Mouse (Mus musculus) limb, embryonic 13.5 days (tissue): ENCODE results near the gene Prkcd. TPM values are rescaled to one million over a fixed set of nuclear protein-coding genes. Genes with fewer than 3 reads are reported as not detected.
A peak's percentile ranks its signal among the peaks of the same experiment; 100 is the strongest.

ENCODE experiments used
- ATAC-seq: fragments of 200-750 bp; cut with Nextera tagmentation; 2 replicates; pipeline ENCODE4 v1.8.0; 2017; ENCODE audit warnings: low read depth, moderate number of reproducible peaks, moderate TSS enrichment; ENCODE audit not compliant: low FRiP score
- H3K27ac ChIP-seq: fragments of 300-500 bp; sonication (generic); 2 replicates; pipeline ENCODE4 v1.5.1; 2015; ENCODE audit warnings: inconsistent platforms, mild to moderate bottlenecking, moderate library complexity
- H3K27me3 ChIP-seq: fragments of 300-500 bp; sonication (generic); 2 replicates; pipeline ENCODE4 v1.6.1; 2015; ENCODE audit warnings: mild to moderate bottlenecking, inconsistent platforms
- H3K36me3 ChIP-seq: fragments of 300-500 bp; sonication (generic); 2 replicates; pipeline ENCODE4 v1.6.1; 2015; ENCODE audit warnings: inconsistent platforms, mild to moderate bottlenecking, moderate library complexity
- H3K4me1 ChIP-seq: fragments of 300-500 bp; sonication (generic); 2 replicates; pipeline ENCODE4 v1.6.1; 2015; ENCODE audit warnings: inconsistent platforms
- H3K4me2 ChIP-seq: fragments of 300-500 bp; sonication (generic); replicated peaks from 2 replicates; pipeline ENCODE4 v1.6.1; 2015; ENCODE audit warnings: inconsistent platforms, mild to moderate bottlenecking, moderate library complexity
- H3K4me3 ChIP-seq: fragments of 300-500 bp; sonication (generic); 2 replicates; pipeline ENCODE4 v1.5.1; 2015; ENCODE audit warnings: moderate library complexity, mild to moderate bottlenecking, inconsistent platforms
- H3K9ac ChIP-seq: fragments of 300-500 bp; sonication (generic); 2 replicates; pipeline ENCODE4 v1.6.1; 2015; ENCODE audit warnings: mild to moderate bottlenecking, inconsistent platforms
- H3K9me3 ChIP-seq: fragments of 300-500 bp; sonication (generic); 2 replicates; pipeline ENCODE4 v1.6.1; 2016; ENCODE audit warnings: inconsistent platforms
- WGBS: fragments of 180-500 bp; shearing (Covaris S2); methylation state at CpG from one replicate; pipeline ENCODE4 v1.1.7; 2015; 5-methylcytosine and 5-hydroxymethylcytosine counted together
- polyA plus RNA-seq: library from polyadenylated mRNA; unstranded; fragments of >200 nt; fragmentation: Nextera tagmentation; extraction: Ambion mirVana; gene quantifications from 2 replicates; pipeline ENCODE4 v1.2.1, GENCODE M21; 2015

Prkcd gene
- polyA plus RNA-seq, 1 experiment from 2014 or later: 58.5 TPM

- H3K4me1 ChIP-seq: peaks cover 31% of the 10 kb centered on the region
- H3K9ac ChIP-seq: peak overlapping the region; percentile 26; the same call in 1 of the 2 replicates
- peak overlapping the region; percentile 2; the same call in 1 of the 2 replicates for H3K4me2 ChIP-seq
- H3K9me3 ChIP-seq: no peaks in the 10 kb centered on the region
- H3K27me3 ChIP-seq: no peaks in the 10 kb centered on the region
- no peak overlapping the region for H3K4me3 ChIP-seq
- ATAC-seq: peak; percentile 63
- 54% methylated on average over 7 of the region's 7 CpGs for WGBS
- peaks cover 43% of the 10 kb centered on the region for H3K36me3 ChIP-seq
- peak overlapping the region; percentile 85 for H3K27ac ChIP-seq
Observed at GRCm38 (mm10) chr14:30594092-30594695, 31.8 kb downstream of the Prkcd start.

DNA sequence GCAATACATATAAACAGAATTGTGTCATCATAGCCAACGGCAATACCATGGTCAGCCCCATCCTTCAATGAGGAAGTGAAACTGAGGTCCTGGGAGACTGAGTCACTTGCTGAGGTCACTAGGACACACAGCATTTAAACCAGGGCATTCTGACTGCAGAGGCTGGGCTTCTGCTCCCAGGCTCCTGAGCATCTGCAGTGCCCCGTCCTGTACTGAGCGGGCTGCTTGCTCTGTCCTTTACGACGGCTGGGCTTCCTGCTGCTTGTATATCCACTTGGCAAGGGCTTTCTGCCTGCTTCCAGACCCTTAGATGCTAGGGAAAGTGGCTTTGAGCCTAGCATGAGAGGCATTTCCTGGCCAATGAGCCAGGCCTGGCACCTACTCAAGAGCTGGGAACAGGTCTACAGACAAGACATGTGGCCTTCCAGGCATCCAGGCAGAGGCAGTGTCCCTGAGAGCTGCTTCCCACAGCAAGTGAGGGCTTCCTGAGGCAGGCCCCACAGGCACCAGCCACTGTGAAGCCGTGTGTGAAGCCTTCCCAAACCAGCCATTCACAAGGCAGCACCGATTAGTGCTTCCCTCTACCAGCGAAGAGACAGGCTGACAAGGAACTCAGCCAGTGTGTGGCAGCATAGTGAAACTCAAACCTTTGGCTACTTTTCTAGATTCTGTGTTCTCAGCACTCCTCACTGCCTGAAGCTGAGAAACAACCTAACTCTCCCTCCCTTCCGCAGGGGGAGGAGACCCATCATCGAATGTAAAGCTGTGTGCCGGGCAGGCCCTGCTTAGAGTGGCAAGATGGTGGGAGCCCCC lies 32.5 kb downstream of the Prkcd start:
- Histone ChIP-seq H3K4me3 (no peak overlapping the region), H3K4me1 (peaks cover 31% of the 10 kb centered on the region), H3K36me3 (peaks cover 36% of the 10 kb centered on the region), H3K27me3 (no peaks in the 10 kb centered on the region), H3K9ac (0 out of 2 replicates have a peak overlapping the region, but pooled peaks have one; percentile 25), H3K4me2 (peak overlapping the region; percentile 1; the same call in 1 of the 2 replicates), H3K27ac (peak overlapping the region; percentile 85), H3K9me3 (no peaks in the 10 kb centered on the region)
- ATAC-seq: peak; percentile 68
- 37% methylated on average over 11 of the region's 11 CpGs for WGBS

GRCm38 (mm10) chr14:30591417-30591816 lies 34.6 kb downstream of the Prkcd start:
- peaks cover 43% of the 10 kb centered on the region for H3K4me1 ChIP-seq
- no peak for ATAC-seq

GRCm38 (mm10) chr14:30590918-30591317 lies 35.1 kb downstream of the Prkcd start:
- Histone ChIP-seq H3K36me3 (peaks cover 11% of the 10 kb centered on the region), H3K4me3 (no peak overlapping the region), H3K4me1 (peaks cover 45% of the 10 kb centered on the region), H3K9me3 (no peaks in the 10 kb centered on the region), H3K9ac (no peak overlapping the region), H3K4me2 (no peak overlapping the region), H3K27ac (no peak overlapping the region), H3K27me3 (no peaks in the 10 kb centered on the region)
- no peak for ATAC-seq
- WGBS: 63% methylated on average over 7 of the region's 7 CpGs

More at GRCm38 (mm10) chr14:30591417-30591816, 34.6 kb downstream of the Prkcd start:
- H3K4me3 ChIP-seq: no peak overlapping the region
- no peak overlapping the region for H3K27ac ChIP-seq
- H3K27me3 ChIP-seq: no peaks in the 10 kb centered on the region
- no peaks in the 10 kb centered on the region for H3K9me3 ChIP-seq
- peaks cover 16% of the 10 kb centered on the region for H3K36me3 ChIP-seq
- 12% methylated on average over 6 of the region's 6 CpGs for WGBS
- H3K9ac ChIP-seq: no peak overlapping the region; the same call in 1 of the 2 replicates
- H3K4me2 ChIP-seq: no peak overlapping the region

- H3K9ac ChIP-seq: no peak overlapping the region
- WGBS: 82% methylated on average over 11 of the region's 11 CpGs
- peaks cover 44% of the 10 kb centered on the region for H3K4me1 ChIP-seq
- no peaks in the 10 kb centered on the region for H3K9me3 ChIP-seq
- H3K4me3 ChIP-seq: no peak overlapping the region
- H3K36me3 ChIP-seq: peaks cover 6% of the 10 kb centered on the region
- ATAC-seq: no peak
- no peak overlapping the region for H3K4me2 ChIP-seq
- no peaks in the 10 kb centered on the region for H3K27me3 ChIP-seq
- H3K27ac ChIP-seq: no peak overlapping the region
Observed at GRCm38 (mm10) chr14:30590041-30590645, 35.9 kb downstream of the Prkcd start.

DNA sequence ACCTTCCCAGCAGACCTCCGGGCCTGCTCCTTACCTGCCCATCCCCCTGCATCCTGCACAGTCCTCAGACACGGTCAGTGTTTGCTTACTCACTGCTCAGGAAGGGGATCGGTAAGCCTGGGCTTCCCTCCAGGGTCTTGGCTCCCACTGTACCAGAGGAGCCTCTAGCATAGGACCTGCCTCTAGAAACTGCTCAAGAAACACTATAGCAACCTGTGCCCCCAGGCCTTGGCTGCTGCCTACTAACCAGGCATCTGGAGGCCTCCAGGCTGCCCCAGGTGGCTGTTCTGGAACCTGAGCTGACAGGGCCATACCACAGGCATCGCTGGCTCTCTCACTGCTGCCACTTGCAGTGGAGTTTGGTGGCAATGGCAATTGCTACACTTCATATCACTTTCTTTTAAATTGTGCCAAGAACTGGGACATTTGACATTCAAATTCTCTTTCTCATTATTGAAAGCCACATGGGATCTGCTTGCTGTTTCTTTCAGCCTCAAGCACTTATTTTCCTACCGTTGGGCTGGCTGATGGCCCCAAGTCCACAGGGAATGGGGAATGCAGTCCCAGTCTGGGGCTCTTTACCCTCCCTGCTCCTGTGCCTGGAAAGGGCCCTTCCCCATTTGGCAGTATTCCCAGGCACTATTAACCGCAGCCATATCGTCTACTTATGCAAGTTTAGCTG lies 39.1 kb downstream of the Prkcd start:
- Histone ChIP-seq H3K4me2 (no peak overlapping the region), H3K9me3 (no peaks in the 10 kb centered on the region), H3K27me3 (no peaks in the 10 kb centered on the region), H3K4me1 (peaks cover 31% of the 10 kb centered on the region), H3K36me3 (no peaks in the 10 kb centered on the region), H3K4me3 (no peak overlapping the region), H3K9ac (no peak overlapping the region), H3K27ac (peak overlapping the region; percentile 63; the same call in 1 of the 2 replicates)
- WGBS: 37% methylated on average over 7 of the region's 7 CpGs
- peak; percentile 57; the same call in 1 of the 2 replicates for ATAC-seq

DNA sequence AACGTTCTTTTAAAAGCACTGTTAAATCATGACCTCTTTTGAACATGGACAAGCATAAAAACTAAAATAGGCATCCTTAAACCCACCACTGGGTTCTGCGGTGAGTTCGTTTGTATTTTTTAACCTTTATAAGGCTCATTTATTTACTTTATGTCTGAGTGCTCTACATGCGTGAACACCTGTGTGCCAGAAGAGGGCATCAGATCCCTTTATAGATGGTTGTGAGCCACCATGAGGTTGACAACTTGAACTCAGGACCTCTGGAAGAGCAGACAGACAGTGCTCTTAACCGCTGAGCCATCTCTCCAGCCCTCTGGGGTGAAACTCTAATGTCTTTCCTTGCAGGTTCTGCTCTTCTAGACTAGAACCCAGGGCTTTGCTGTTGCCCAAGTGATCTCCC lies 40.7 kb downstream of the Prkcd start:
- WGBS: 80% methylated on average over 5 of the region's 5 CpGs

GRCm38 (mm10) chr14:30584497-30585251 lies 41.3 kb downstream of the Prkcd start:
- peak; percentile 53; the same call in 1 of the 2 replicates for ATAC-seq
- no peak overlapping the region for H3K27ac ChIP-seq
- WGBS: 46% methylated on average over 19 of the region's 19 CpGs

More for the DNA sequence above, 40.7 kb downstream of the Prkcd start:
- no peak overlapping the region for H3K4me3 ChIP-seq
- no peak overlapping the region for H3K9ac ChIP-seq
- no peak for ATAC-seq
- H3K27ac ChIP-seq: no peak overlapping the region
- H3K36me3 ChIP-seq: no peaks in the 10 kb centered on the region
- no peaks in the 10 kb centered on the region for H3K9me3 ChIP-seq
- no peak overlapping the region for H3K4me2 ChIP-seq
- H3K27me3 ChIP-seq: no peaks in the 10 kb centered on the region
- H3K4me1 ChIP-seq: peaks cover 28% of the 10 kb centered on the region

GRCm38 (mm10) chr14:30584077-30584476 lies 41.9 kb downstream of the Prkcd start:
- Histone ChIP-seq H3K27ac (no peak overlapping the region), H3K4me2 (no peak overlapping the region), H3K27me3 (no peaks in the 10 kb centered on the region), H3K9ac (no peak overlapping the region), H3K4me1 (peaks cover 34% of the 10 kb centered on the region), H3K4me3 (no peak overlapping the region), H3K9me3 (no peaks in the 10 kb centered on the region), H3K36me3 (no peaks in the 10 kb centered on the region)
- WGBS: 63% methylated on average over 2 of the region's 2 CpGs
- ATAC-seq: no peak

More at GRCm38 (mm10) chr14:30584497-30585251, 41.3 kb downstream of the Prkcd start:
- Histone ChIP-seq H3K4me1 (peaks cover 34% of the 10 kb centered on the region), H3K36me3 (no peaks in the 10 kb centered on the region), H3K9ac (0 out of 2 replicates have a peak overlapping the region, but pooled peaks have one; percentile 13), H3K4me3 (no peak overlapping the region), H3K27me3 (no peaks in the 10 kb centered on the region), H3K4me2 (no peak overlapping the region), H3K9me3 (no peaks in the 10 kb centered on the region)

DNA sequence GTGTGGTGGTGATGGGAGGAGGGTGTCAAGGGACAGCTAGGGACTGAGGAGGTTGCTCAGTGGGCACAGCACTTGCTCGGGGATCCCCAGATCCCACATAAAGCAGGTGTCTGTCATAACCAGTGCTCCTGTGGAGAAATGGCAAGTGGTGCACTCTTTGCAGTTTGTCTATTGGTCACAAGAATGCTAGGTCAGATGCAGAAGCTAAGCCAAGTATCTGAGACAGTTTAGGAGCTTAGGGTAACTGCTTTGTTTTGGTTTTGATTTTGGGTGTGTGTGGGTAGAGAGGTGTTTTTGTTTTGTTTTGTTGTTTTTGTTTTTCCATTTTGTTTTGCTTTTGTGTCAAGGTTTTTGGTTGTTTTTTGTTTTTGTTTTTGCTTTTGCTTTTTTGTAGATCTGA lies 44.8 kb downstream of the Prkcd start:
- Histone ChIP-seq H3K27ac (no peak overlapping the region), H3K9ac (no peak overlapping the region), H3K9me3 (no peaks in the 10 kb centered on the region), H3K4me1 (peaks cover 23% of the 10 kb centered on the region), H3K27me3 (no peaks in the 10 kb centered on the region), H3K4me3 (no peak overlapping the region), H3K4me2 (no peak overlapping the region), H3K36me3 (0 out of 2 replicates have a peak, but pooled peaks cover under 1% of the 10 kb centered on the region)
- ATAC-seq: no peak
- 58% methylated on average over 1 of the region's 1 CpGs for WGBS

- peaks cover 12% of the 10 kb centered on the region for H3K36me3 ChIP-seq
- no peak overlapping the region for H3K4me2 ChIP-seq
- H3K27me3 ChIP-seq: no peaks in the 10 kb centered on the region
- no peak overlapping the region for H3K4me3 ChIP-seq
- no peak overlapping the region for H3K27ac ChIP-seq
- H3K9me3 ChIP-seq: no peaks in the 10 kb centered on the region
- H3K9ac ChIP-seq: no peak overlapping the region
- ATAC-seq: no peak
- peaks cover 27% of the 10 kb centered on the region for H3K4me1 ChIP-seq
- 41% methylated on average over 5 of the region's 5 CpGs for WGBS
Observed at GRCm38 (mm10) chr14:30579882-30580281, 46.1 kb downstream of the Prkcd start.
